Mouse (Mus musculus): ENCODE data around the gene Islr. TPM values are rescaled to one million over a fixed set of nuclear protein-coding genes. Genes with fewer than 3 reads are reported as not detected.

Islr gene
- polyA plus RNA-seq, 1 experiment from 2014 or later, result 4.2 TPM

DNA sequence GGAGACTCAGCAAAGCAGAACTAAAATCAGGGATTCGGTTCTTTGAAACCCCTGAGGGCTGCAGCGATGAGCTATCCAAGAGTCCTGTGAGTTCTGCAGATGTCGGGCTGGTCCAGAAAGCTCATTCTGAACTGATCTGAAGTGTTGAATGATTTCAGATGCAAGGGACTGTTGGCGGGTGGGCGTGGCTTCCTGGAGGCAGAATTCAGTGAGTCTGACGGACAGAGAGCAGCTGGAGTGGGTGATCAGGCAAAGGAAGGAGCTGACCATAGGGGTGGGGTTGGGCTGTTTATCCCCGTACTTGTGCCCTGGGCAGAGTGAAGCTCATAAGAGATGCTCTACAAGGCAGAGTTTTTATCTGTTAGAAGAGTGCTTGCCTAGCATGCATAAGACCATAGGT is 60.7 kb downstream of the Islr start:
- 30% methylated on average over 7 of the region's 7 CpGs for WGBS (ENCODE audit: insufficient replicate concordance)
- Histone ChIP-seq H3K9me3 (replicated peaks) (no peaks in the 10 kb centered on the region), H3K4me1 (replicated peaks) (no peaks in the 10 kb centered on the region), H3K4me3 (replicated peaks) (no peak overlapping the region), H3K27me3 (no peaks in the 10 kb centered on the region; the same call in none of the 2 replicates), H3K27ac (no peak overlapping the region), H3K36me3 (no peaks in the 10 kb centered on the region), H3K4me2 (no peak overlapping the region), H3K9ac (no peak overlapping the region)
- ATAC-seq (ENCODE audit: low read depth) (no peak), DNase-seq (no peak)

- Histone ChIP-seq H3K4me2 (no peak overlapping the region), H3K36me3 (no peaks in the 10 kb centered on the region), H3K27me3 (peaks cover 24% of the 10 kb centered on the region), H3K9ac (no peak overlapping the region), H3K27ac (no peak overlapping the region), H3K4me3 (replicated peaks) (no peak overlapping the region), H3K4me1 (replicated peaks) (no peaks in the 10 kb centered on the region), H3K9me3 (replicated peaks) (no peaks in the 10 kb centered on the region)
- no peak for DNase-seq
- WGBS (ENCODE audit: insufficient replicate concordance), result 17% methylated on average over 6 of the region's 6 CpGs
- no peak for ATAC-seq (ENCODE audit: low read depth)
Measured at GRCm38 (mm10) chr9:58139947-58140346, 64.2 kb downstream of the Islr start.

- Histone ChIP-seq H3K9ac (no peak overlapping the region), H3K36me3 (no peaks in the 10 kb centered on the region), H3K4me3 (replicated peaks) (no peak overlapping the region), H3K27me3 (peaks cover 60% of the 10 kb centered on the region), H3K27ac (no peak overlapping the region), H3K4me1 (replicated peaks) (no peaks in the 10 kb centered on the region), H3K4me2 (no peak overlapping the region), H3K9me3 (replicated peaks) (no peaks in the 10 kb centered on the region)
- DNase-seq (no peak), ATAC-seq (ENCODE audit: low read depth) (no peak)
- 18% methylated on average over 2 of the region's 2 CpGs for WGBS (ENCODE audit: insufficient replicate concordance)
Measured at GRCm38 (mm10) chr9:58135921-58136321, 68.2 kb downstream of the Islr start.

GRCm38 (mm10) chr9:58134906-58135305 is 69.2 kb downstream of the Islr start:
- no peak overlapping the region for H3K4me3 ChIP-seq (replicated peaks)
- H3K9ac ChIP-seq, result no peak overlapping the region
- no peaks in the 10 kb centered on the region for H3K4me1 ChIP-seq (replicated peaks)
- peaks cover 68% of the 10 kb centered on the region for H3K27me3 ChIP-seq
- DNase-seq (no peak), ATAC-seq (ENCODE audit: low read depth) (no peak)
- H3K4me2 ChIP-seq, result no peak overlapping the region
- no peaks in the 10 kb centered on the region for H3K36me3 ChIP-seq
- 18% methylated on average over 7 of the region's 7 CpGs for WGBS (ENCODE audit: insufficient replicate concordance)
- H3K27ac ChIP-seq, result no peak overlapping the region
- no peaks in the 10 kb centered on the region for H3K9me3 ChIP-seq (replicated peaks)

- no peak overlapping the region for H3K4me3 ChIP-seq (replicated peaks)
Measured at GRCm38 (mm10) chr9:58133893-58134884, 69.9 kb downstream of the Islr start.

DNA sequence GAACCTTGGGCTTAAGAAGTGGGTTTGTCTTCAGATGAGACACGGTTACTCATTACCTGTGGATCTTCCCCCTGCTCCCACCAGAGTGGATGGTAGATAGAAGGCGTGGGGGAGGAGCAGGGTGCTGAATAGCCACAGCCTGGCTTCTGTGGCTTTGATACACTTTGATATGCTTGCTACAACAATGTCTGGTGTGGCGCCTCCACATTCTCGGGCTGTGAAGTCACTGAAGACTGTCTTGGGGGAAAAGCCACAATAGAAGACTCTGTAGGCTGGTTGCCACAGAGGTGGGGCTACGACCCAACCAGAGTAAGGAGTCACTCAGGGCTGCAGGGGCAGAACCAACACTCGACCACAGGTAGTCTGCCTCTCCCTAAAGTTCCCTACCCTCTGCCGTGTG is 72.4 kb downstream of the Islr start:
- no peak overlapping the region for H3K4me2 ChIP-seq
- no peak overlapping the region for H3K9ac ChIP-seq
- WGBS (ENCODE audit: insufficient replicate concordance), result 33% methylated on average over 7 of the region's 7 CpGs
- H3K9me3 ChIP-seq (replicated peaks), result no peaks in the 10 kb centered on the region
- no peaks in the 10 kb centered on the region for H3K36me3 ChIP-seq
- no peak overlapping the region for H3K27ac ChIP-seq
- H3K4me3 ChIP-seq (replicated peaks), result no peak overlapping the region
- no peaks in the 10 kb centered on the region for H3K4me1 ChIP-seq (replicated peaks)
- no peak for DNase-seq
- ATAC-seq (ENCODE audit: low read depth), result no peak
- peaks cover 77% of the 10 kb centered on the region for H3K27me3 ChIP-seq

More at GRCm38 (mm10) chr9:58133893-58134884, 69.9 kb downstream of the Islr start:
- H3K9me3 ChIP-seq (replicated peaks), result no peaks in the 10 kb centered on the region
- WGBS (ENCODE audit: insufficient replicate concordance), result 8% methylated on average over 16 of the region's 17 CpGs
- H3K4me2 ChIP-seq, result no peak overlapping the region
- ATAC-seq (ENCODE audit: low read depth) (no peak), DNase-seq (no peak)
- no peak overlapping the region for H3K9ac ChIP-seq
- H3K4me1 ChIP-seq (replicated peaks), result no peaks in the 10 kb centered on the region
- peaks cover 75% of the 10 kb centered on the region for H3K27me3 ChIP-seq
- no peak overlapping the region for H3K27ac ChIP-seq
- no peaks in the 10 kb centered on the region for H3K36me3 ChIP-seq

DNA sequence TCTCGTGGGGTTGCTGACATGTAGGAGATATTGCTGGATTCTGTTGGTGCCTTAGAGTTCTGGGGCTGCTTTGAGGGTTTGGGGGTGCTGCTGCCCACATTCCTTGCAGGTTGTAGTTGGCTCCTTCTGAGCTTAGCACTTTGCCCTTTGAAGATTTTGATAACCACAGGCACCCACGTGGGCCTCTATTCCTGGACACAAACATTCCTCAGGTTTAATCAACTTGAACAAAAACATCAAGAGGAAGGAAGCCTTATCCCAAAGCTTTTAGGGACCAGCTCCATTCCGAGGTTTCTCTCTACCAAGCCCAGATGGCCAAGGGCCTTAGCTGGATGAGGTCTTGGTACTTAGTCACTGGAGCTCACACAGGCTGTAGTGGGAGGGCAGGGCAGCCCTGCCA is 73.2 kb downstream of the Islr start:
- no peaks in the 10 kb centered on the region for H3K4me1 ChIP-seq (replicated peaks)
- H3K4me2 ChIP-seq, result no peak overlapping the region
- no peak overlapping the region for H3K27ac ChIP-seq
- no peak overlapping the region for H3K4me3 ChIP-seq (replicated peaks)
- no peaks in the 10 kb centered on the region for H3K9me3 ChIP-seq (replicated peaks)
- no peak for DNase-seq
- 37% methylated on average over 3 of the region's 3 CpGs for WGBS (ENCODE audit: insufficient replicate concordance)
- H3K27me3 ChIP-seq, result peaks cover 69% of the 10 kb centered on the region
- no peaks in the 10 kb centered on the region for H3K36me3 ChIP-seq
- H3K9ac ChIP-seq, result no peak overlapping the region
- ATAC-seq (ENCODE audit: low read depth), result no peak

- 12% methylated on average over 8 of the region's 8 CpGs for WGBS (ENCODE audit: insufficient replicate concordance)
- H3K4me3 ChIP-seq (replicated peaks), result no peak overlapping the region
- H3K27me3 ChIP-seq, result peaks cover 58% of the 10 kb centered on the region
- no peak overlapping the region for H3K9ac ChIP-seq
- H3K36me3 ChIP-seq, result no peaks in the 10 kb centered on the region
- no peaks in the 10 kb centered on the region for H3K4me1 ChIP-seq (replicated peaks)
- H3K4me2 ChIP-seq, result no peak overlapping the region
- H3K27ac ChIP-seq, result no peak overlapping the region
- H3K9me3 ChIP-seq (replicated peaks), result no peaks in the 10 kb centered on the region
- no peak for DNase-seq
- ATAC-seq (ENCODE audit: low read depth), result no peak
Measured at GRCm38 (mm10) chr9:58129508-58129907, 74.6 kb downstream of the Islr start.

DNA sequence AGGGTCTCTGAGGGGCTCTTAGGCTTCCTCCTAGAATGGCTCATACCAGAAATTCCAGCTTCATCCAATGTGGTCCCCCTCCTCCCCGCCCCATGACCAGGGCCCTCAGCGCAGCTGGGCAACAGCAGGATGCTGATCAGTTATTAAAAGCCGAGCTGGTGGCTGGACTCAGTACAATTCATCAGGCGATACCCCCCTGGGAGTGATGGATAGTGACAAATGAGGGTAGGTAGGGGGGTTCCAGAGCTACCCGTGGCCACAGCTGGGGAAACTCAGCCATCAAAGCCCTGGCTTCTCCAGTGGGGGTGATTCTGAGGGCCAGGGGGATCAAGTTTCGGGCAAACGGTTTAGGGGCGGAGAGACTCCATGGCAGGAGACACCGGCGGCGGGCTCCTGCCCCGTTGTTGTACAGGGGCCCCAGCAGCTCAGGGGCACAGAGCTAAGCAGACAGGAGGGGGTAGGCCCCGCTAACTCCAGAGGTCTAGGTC is 75.1 kb downstream of the Islr start:
- WGBS (ENCODE audit: insufficient replicate concordance), result 12% methylated on average over 13 of the region's 13 CpGs
- Histone ChIP-seq H3K4me1 (replicated peaks) (no peaks in the 10 kb centered on the region), H3K27ac (no peak overlapping the region), H3K9me3 (replicated peaks) (no peaks in the 10 kb centered on the region), H3K4me3 (replicated peaks) (no peak overlapping the region), H3K4me2 (no peak overlapping the region), H3K27me3 (peaks cover 53% of the 10 kb centered on the region), H3K9ac (no peak overlapping the region), H3K36me3 (no peaks in the 10 kb centered on the region)
- ATAC-seq (ENCODE audit: low read depth) (no peak), DNase-seq (no peak)

- Histone ChIP-seq H3K4me1 (replicated peaks) (no peaks in the 10 kb centered on the region), H3K27me3 (peaks cover 29% of the 10 kb centered on the region), H3K9ac (no peak overlapping the region), H3K36me3 (no peaks in the 10 kb centered on the region), H3K4me3 (replicated peaks) (no peak overlapping the region), H3K9me3 (replicated peaks) (no peaks in the 10 kb centered on the region), H3K4me2 (no peak overlapping the region), H3K27ac (no peak overlapping the region)
- DNase-seq, result no peak
- ATAC-seq (ENCODE audit: low read depth), result no peak
- WGBS (ENCODE audit: insufficient replicate concordance), result 34% methylated on average over 4 of the region's 4 CpGs
Measured at GRCm38 (mm10) chr9:58125811-58126210, 78.3 kb downstream of the Islr start.

- Histone ChIP-seq H3K4me1 (replicated peaks) (no peaks in the 10 kb centered on the region), H3K4me2 (no peak overlapping the region), H3K9me3 (replicated peaks) (no peaks in the 10 kb centered on the region), H3K9ac (no peak overlapping the region), H3K27ac (no peak overlapping the region), H3K36me3 (no peaks in the 10 kb centered on the region), H3K27me3 (peaks cover 24% of the 10 kb centered on the region), H3K4me3 (replicated peaks) (no peak overlapping the region)
- no peak for DNase-seq
- 39% methylated on average over 3 of the region's 3 CpGs for WGBS (ENCODE audit: insufficient replicate concordance)
- ATAC-seq (ENCODE audit: low read depth), result no peak
Measured at GRCm38 (mm10) chr9:58125085-58125484, 79.0 kb downstream of the Islr start.

GRCm38 (mm10) chr9:58118671-58119070 is 85.4 kb downstream of the Islr start, which contains the start of gene Ccdc33:
Gene Ccdc33, minus strand, starts transcription at chr9:58118823.
- DNase-seq, result no peak
- Histone ChIP-seq H3K4me1 (replicated peaks) (peaks cover 5% of the 10 kb centered on the region; the same call in 1 of the 2 replicates), H3K9me3 (replicated peaks) (no peaks in the 10 kb centered on the region), H3K4me2 (no peak within 1 kb of the TSS), H3K4me3 (replicated peaks) (no peak within 1 kb of the TSS), H3K27ac (no peak within 1 kb of the TSS), H3K36me3 (no peaks in the 10 kb centered on the region), H3K27me3 (peaks cover 46% of the 10 kb centered on the region), H3K9ac (no peak within 1 kb of the TSS)
- 24% methylated on average over 2 of the region's 2 CpGs for WGBS (ENCODE audit: insufficient replicate concordance)
- no peak for ATAC-seq (ENCODE audit: low read depth)
